Mouse (Mus musculus) heart, embryonic 14.5 days (tissue): ENCODE results near the gene Tex44. TPM values are rescaled to one million over a fixed set of nuclear protein-coding genes. Genes with fewer than 3 reads are reported as not detected.
A peak's percentile ranks its signal among the peaks of the same experiment; 100 is the strongest.

ENCODE experiments used
- ATAC-seq: fragments of 200-750 bp; cut with Nextera tagmentation; 2 replicates; pipeline ENCODE4 v1.8.0; 2017; ENCODE audit warnings: low read depth, moderate TSS enrichment; ENCODE audit not compliant: insufficient number of reproducible peaks, insufficient read depth, low FRiP score
- H3K27ac ChIP-seq, 2 experiments: fragments of 200-500 bp in 1 of 2; fragments of 300-500 bp in 1 of 2; sonication (generic) in 1 of 2; replicated peaks in 1 of 2; 2 replicates each; pipeline ENCODE4 v1.5.1; 2012 to 2014; ENCODE audit warnings: low read depth in 2 of 2, low read length in 2 of 2, control low read depth in 1 of 2, mild to moderate bottlenecking in 1 of 2, mixed read lengths in 1 of 2; ENCODE audit not compliant: control insufficient read depth in 1 of 2, insufficient read depth in 1 of 2
- H3K27me3 ChIP-seq: fragments of 300-500 bp; sonication (generic); 2 replicates; pipeline ENCODE4 v1.6.1; 2014; ENCODE audit warnings: mild to moderate bottlenecking, low read length, control low read depth; ENCODE audit not compliant: control insufficient read depth, insufficient read depth
- H3K36me3 ChIP-seq: fragments of 300-500 bp; sonication (generic); 2 replicates; pipeline ENCODE4 v1.6.1; 2014; ENCODE audit warnings: mild to moderate bottlenecking, control low read depth, low read length, mixed read lengths; ENCODE audit not compliant: control insufficient read depth, insufficient read depth
- H3K4me1 ChIP-seq, 2 experiments: fragments of 200-500 bp in 1 of 2; fragments of 300-500 bp in 1 of 2; sonication (generic) in 1 of 2; 2 replicates each; pipeline ENCODE4 v1.6.1; 2012 to 2014; ENCODE audit warnings: low read length in 2 of 2, control low read depth in 1 of 2, mixed read lengths in 1 of 2; ENCODE audit not compliant: control insufficient read depth in 2 of 2, insufficient read depth in 2 of 2
- H3K4me2 ChIP-seq: fragments of 300-500 bp; sonication (generic); 2 replicates; pipeline ENCODE4 v1.6.1; 2014; ENCODE audit warnings: mild to moderate bottlenecking, low read length
- H3K4me3 ChIP-seq, 2 experiments: fragments of 200-500 bp in 1 of 2; fragments of 300-500 bp in 1 of 2; sonication (generic) in 1 of 2; 2 replicates each; pipeline ENCODE4 v1.5.1; 2012 to 2014; ENCODE audit warnings: low read length in 2 of 2, mild to moderate bottlenecking in 2 of 2, control low read depth in 1 of 2, low read depth in 1 of 2, moderate library complexity in 1 of 2; ENCODE audit not compliant: control insufficient read depth in 1 of 2, insufficient read depth in 1 of 2
- H3K9ac ChIP-seq: fragments of 300-500 bp; sonication (generic); 2 replicates; pipeline ENCODE4 v1.6.1; 2014; ENCODE audit warnings: mild to moderate bottlenecking, low read length
- H3K9me3 ChIP-seq: fragments of 300-500 bp; sonication (generic); 2 replicates; pipeline ENCODE4 v1.6.1; 2016; ENCODE audit warnings: low read length, control low read depth; ENCODE audit not compliant: control insufficient read depth
- WGBS: fragments of 180-500 bp; shearing (Covaris S2); extraction: QIAGEN DNeasy Blood & Tissue Kit; methylation state at CpG from one replicate; pipeline ENCODE4 v1.1.7; 2014; 5-methylcytosine and 5-hydroxymethylcytosine counted together
- polyA plus RNA-seq: library from polyadenylated mRNA; unstranded; fragments of >200 nt; fragmentation: Nextera tagmentation; extraction: Ambion mirVana; gene quantifications from 2 replicates; pipeline ENCODE4 v1.2.1, GENCODE M21; 2014

Gene Tex44
- polyA plus RNA-seq, 1 experiment from 2014 or later, result not detected

- Histone ChIP-seq H3K27ac (peak overlapping the region; percentile 99 to 100), H3K4me1 (peaks cover 52 to 74% of the 10 kb centered on the region in 2 experiments), H3K4me3 (peak overlapping the region; percentile 38 to 57), H3K4me2 (peak overlapping the region; percentile 95), H3K27me3 (no peaks in the 10 kb centered on the region), H3K9ac (peak overlapping the region; percentile 96), H3K36me3 (no peaks in the 10 kb centered on the region), H3K9me3 (no peaks in the 10 kb centered on the region)
- WGBS, result 4% methylated on average over 18 of the region's 18 CpGs
- ATAC-seq, result peak; percentile 71
These were observed 14.2 kb downstream of the Tex44 start for GRCm38 (mm10) chr1:86440171-86440886.

- Histone ChIP-seq H3K9me3 (no peaks in the 10 kb centered on the region), H3K4me2 (peak overlapping the region; percentile 95), H3K4me1 (peaks cover 48 to 66% of the 10 kb centered on the region in 2 experiments), H3K9ac (peak overlapping the region; percentile 96), H3K27me3 (no peaks in the 10 kb centered on the region), H3K27ac (peak overlapping the region; percentile 99 to 100), H3K4me3 (peak overlapping the region; percentile 51 to 57), H3K36me3 (no peaks in the 10 kb centered on the region)
- 1% methylated on average over 28 of the region's 29 CpGs for WGBS
- peak; percentile 56 for ATAC-seq
These were observed 15.0 kb downstream of the Tex44 start for GRCm38 (mm10) chr1:86440887-86441723.

- Histone ChIP-seq H3K9me3 (no peaks in the 10 kb centered on the region), H3K27me3 (no peaks in the 10 kb centered on the region), H3K4me1 (peaks cover 45 to 61% of the 10 kb centered on the region in 2 experiments), H3K9ac (peak overlapping the region; percentile 96), H3K36me3 (no peaks in the 10 kb centered on the region), H3K4me3 (peak overlapping the region; percentile 51 to 57), H3K27ac (peak overlapping the region; percentile 99 to 100), H3K4me2 (peak overlapping the region; percentile 95)
- WGBS, result under 1% methylated on average over 5 of the region's 5 CpGs
- no peak for ATAC-seq
These were observed 15.5 kb downstream of the Tex44 start for GRCm38 (mm10) chr1:86441724-86441979.

- H3K36me3 ChIP-seq, result no peaks in the 10 kb centered on the region
- under 1% methylated on average over 77 of the region's 81 CpGs for WGBS
These were observed 16.1 kb downstream of the Tex44 start for GRCm38 (mm10) chr1:86441980-86442831.

GRCm38 (mm10) chr1:86442832-86443231 lies 16.7 kb downstream of the Tex44 start:
- peak overlapping the region; percentile 51 to 57 for H3K4me3 ChIP-seq
- WGBS, result 5% methylated on average over 24 of the region's 24 CpGs
- H3K9me3 ChIP-seq, result no peaks in the 10 kb centered on the region
- peaks cover 46 to 58% of the 10 kb centered on the region in 2 experiments for H3K4me1 ChIP-seq
- no peaks in the 10 kb centered on the region for H3K36me3 ChIP-seq
- H3K4me2 ChIP-seq, result peak overlapping the region; percentile 95
- no peaks in the 10 kb centered on the region for H3K27me3 ChIP-seq
- peak overlapping the region; percentile 96 for H3K9ac ChIP-seq
- peak; percentile 11; the same call in 1 of the 2 replicates for ATAC-seq
- peak overlapping the region; percentile 99 to 100 for H3K27ac ChIP-seq

More at GRCm38 (mm10) chr1:86441980-86442831, 16.1 kb downstream of the Tex44 start:
- Histone ChIP-seq H3K9ac (peak overlapping the region; percentile 96), H3K4me2 (peak overlapping the region; percentile 95), H3K27me3 (no peaks in the 10 kb centered on the region), H3K4me1 (peaks cover 43 to 57% of the 10 kb centered on the region in 2 experiments), H3K27ac (peak overlapping the region; percentile 99 to 100), H3K9me3 (no peaks in the 10 kb centered on the region), H3K4me3 (peak overlapping the region; percentile 51 to 57)
- peak; percentile 53 for ATAC-seq

- Histone ChIP-seq H3K9me3 (no peaks in the 10 kb centered on the region), H3K36me3 (no peaks in the 10 kb centered on the region), H3K4me3 (peak overlapping the region in 1 of 2 experiments; percentile 51; a peak in 2 of 4 replicates), H3K9ac (peak overlapping the region; percentile 96), H3K4me2 (peak overlapping the region; percentile 95), H3K27me3 (no peaks in the 10 kb centered on the region), H3K4me1 (peaks cover 49 to 59% of the 10 kb centered on the region in 2 experiments), H3K27ac (peak overlapping the region; percentile 99 to 100)
- no peak for ATAC-seq
- 56% methylated on average over 8 of the region's 8 CpGs for WGBS
These were observed 17.4 kb downstream of the Tex44 start for GRCm38 (mm10) chr1:86443386-86444172.
